Mouse (Mus musculus) bone marrow, adult 2 months (tissue): Measurements from ENCODE around the gene Zmym6.

ENCODE experiments used
- CTCF ChIP-seq: fragments of 200-500 bp; IDR thresholded peaks from 2 replicates; pipeline ENCODE4 v1.5.1; 2011; ENCODE audit warnings: low read length, control low read depth; ENCODE audit not compliant: control insufficient read depth, insufficient read depth
- POLR2A ChIP-seq: fragments of 200-500 bp; IDR thresholded peaks from 2 replicates; pipeline ENCODE4 v1.6.1; 2011; ENCODE audit warnings: low read depth, mild to moderate bottlenecking, control low read depth, low read length, borderline replicate concordance; ENCODE audit not compliant: control insufficient read depth

DNA sequence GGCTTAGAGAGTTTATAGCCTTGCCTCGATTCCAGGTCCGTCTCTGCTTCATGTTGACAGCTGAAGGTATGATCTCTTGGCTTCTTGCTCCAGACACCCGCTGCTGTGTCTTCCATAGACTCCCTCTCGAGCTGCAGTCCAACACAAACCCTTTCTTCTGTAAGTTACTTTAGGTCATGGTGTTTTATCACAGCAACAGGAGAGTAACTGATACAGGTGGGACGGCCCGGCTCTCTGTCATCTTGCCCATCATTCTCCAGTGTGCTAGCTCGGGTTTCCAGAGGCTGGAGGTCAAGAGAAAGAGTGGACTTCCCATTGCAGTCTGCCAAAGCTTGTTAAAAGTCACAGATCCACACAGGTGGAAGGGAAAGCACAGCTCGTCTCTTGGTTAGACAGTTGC, 86.7 kb downstream of the Zmym6 start:
- TF ChIP-seq CTCF = no peak
- TF ChIP-seq POLR2A = no peak
